Mouse (Mus musculus) midbrain, postnatal 0 days (tissue): ENCODE measurements at regions not wholly inside any gene's neighbourhood (a gene's known extent, or its start where the extent isn't known, plus 50 kb on each side); places are given as distances from the start of the nearest gene placed in this dataset.

Experiments
- ATAC-seq: fragments of 200-750 bp; cut with Nextera tagmentation; 2 replicates; pipeline ENCODE4 v1.8.0; 2017; ENCODE audit warnings: moderate number of reproducible peaks, mild to moderate bottlenecking, moderate TSS enrichment, moderate library complexity; ENCODE audit not compliant: low FRiP score
- DNase-seq: peaks from one replicate; pipeline ENCODE4 v3.0.0-alpha.2; 2015; ENCODE audit warnings: low spot score
- H3K27ac ChIP-seq: fragments of 300-500 bp; sonication (generic); 2 replicates; pipeline ENCODE4 v1.5.1; 2014; ENCODE audit warnings: low read depth, mild to moderate bottlenecking, low read length, mixed read lengths
- H3K27me3 ChIP-seq: fragments of 300-500 bp; sonication (generic); 2 replicates; pipeline ENCODE4 v1.6.1; 2014; ENCODE audit warnings: low read length, control low read depth, mixed read lengths; ENCODE audit not compliant: insufficient read depth
- H3K36me3 ChIP-seq: fragments of 300-500 bp; sonication (generic); 2 replicates; pipeline ENCODE4 v1.6.1; 2014; ENCODE audit warnings: low read length, control low read depth, mixed read lengths; ENCODE audit not compliant: insufficient read depth
- H3K4me1 ChIP-seq: fragments of 300-500 bp; sonication (generic); 2 replicates; pipeline ENCODE4 v1.6.1; 2014; ENCODE audit warnings: mild to moderate bottlenecking, control low read depth, antibody characterized with exemption, low read length, mixed read lengths; ENCODE audit not compliant: insufficient read depth
- H3K4me2 ChIP-seq: fragments of 300-500 bp; sonication (generic); 2 replicates; pipeline ENCODE4 v1.6.1; 2014; ENCODE audit warnings: low read depth, mild to moderate bottlenecking, low read length, mixed read lengths; ENCODE audit not compliant: poor library complexity, severe bottlenecking
- H3K4me3 ChIP-seq: fragments of 300-500 bp; sonication (generic); 2 replicates; pipeline ENCODE4 v1.5.1; 2014; ENCODE audit warnings: low read depth, mild to moderate bottlenecking, low read length, moderate library complexity
- H3K9ac ChIP-seq: fragments of 300-500 bp; sonication (generic); replicated peaks from 2 replicates; pipeline ENCODE4 v1.6.1; 2014; ENCODE audit warnings: mild to moderate bottlenecking, low read length, moderate library complexity, mixed read lengths; ENCODE audit not compliant: poor library complexity, severe bottlenecking
- H3K9me3 ChIP-seq: fragments of 300-500 bp; sonication (generic); 2 replicates; pipeline ENCODE4 v1.6.1; 2016; ENCODE audit warnings: low read length, control low read depth
- CTCF ChIP-seq: IDR thresholded peaks from 2 replicates; pipeline ENCODE4 v1.5.1; 2016; ENCODE audit warnings: antibody characterized with exemption, mild to moderate bottlenecking
- WGBS: fragments of 180-500 bp; shearing (Covaris S2); extraction: QIAGEN DNeasy Blood & Tissue Kit; methylation state at CpG from one replicate; pipeline ENCODE4 v1.1.7; 2014; 5-methylcytosine and 5-hydroxymethylcytosine counted together

DNA sequence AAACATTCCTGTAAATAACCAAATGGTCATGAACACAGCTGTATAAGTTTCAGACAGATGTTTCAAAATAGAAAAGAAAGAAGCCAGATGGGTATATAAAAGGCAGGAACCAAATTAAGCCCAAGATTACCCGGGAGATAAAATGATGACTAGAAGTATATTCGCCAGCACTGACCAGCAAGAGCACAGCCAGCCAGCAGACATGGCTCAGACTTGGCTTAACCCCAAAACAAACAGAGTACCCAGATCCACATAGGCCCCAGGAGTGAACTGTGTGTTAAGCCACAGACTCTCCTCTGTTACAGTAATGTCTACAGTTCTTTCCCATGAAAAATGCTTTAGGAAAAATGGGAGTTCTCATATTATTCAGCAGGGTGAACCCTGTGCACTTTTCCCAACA is 123.2 kb downstream of the Atp6ap1l start:
- ATAC-seq (no peak), DNase-seq (peak; percentile 5)
- Histone ChIP-seq H3K36me3 (no peaks in the 10 kb centered on the region), H3K4me3 (no peak overlapping the region), H3K9me3 (no peaks in the 10 kb centered on the region), H3K27ac (no peak overlapping the region), H3K4me1 (no peaks in the 10 kb centered on the region), H3K27me3 (no peaks in the 10 kb centered on the region), H3K9ac (no peak overlapping the region), H3K4me2 (no peak overlapping the region)
- TF ChIP-seq CTCF: no peak
- 71% methylated on average over 2 of the region's 2 CpGs for WGBS

DNA sequence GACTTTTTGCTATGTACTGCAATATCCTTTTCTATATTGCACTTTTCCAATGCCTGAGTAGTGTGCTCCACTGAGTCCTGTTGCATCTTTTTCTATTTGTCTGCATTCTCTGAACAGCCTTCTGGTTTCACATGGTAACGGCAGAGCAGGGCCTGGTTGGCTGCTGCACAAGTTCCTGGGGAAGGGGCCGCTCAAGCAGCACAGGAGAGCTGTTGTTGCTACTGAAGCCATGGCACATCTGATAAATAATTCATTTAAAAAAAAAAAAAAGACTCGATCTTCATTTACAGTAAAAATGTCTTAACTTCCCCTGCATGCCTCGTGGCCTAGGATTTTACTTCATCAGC is 127.2 kb downstream of the Atp6ap1l start:
- TF ChIP-seq CTCF: no peak
- H3K4me1 ChIP-seq: no peaks in the 10 kb centered on the region
- 53% methylated on average over 4 of the region's 4 CpGs for WGBS
- DNase-seq (peak; percentile 71), ATAC-seq (peak; percentile 85)
- H3K9me3 ChIP-seq: no peaks in the 10 kb centered on the region
- no peaks in the 10 kb centered on the region for H3K36me3 ChIP-seq
- H3K9ac ChIP-seq: no peak overlapping the region
- no peaks in the 10 kb centered on the region for H3K27me3 ChIP-seq
- no peak overlapping the region for H3K4me2 ChIP-seq
- no peak overlapping the region for H3K27ac ChIP-seq
- no peak overlapping the region for H3K4me3 ChIP-seq

DNA sequence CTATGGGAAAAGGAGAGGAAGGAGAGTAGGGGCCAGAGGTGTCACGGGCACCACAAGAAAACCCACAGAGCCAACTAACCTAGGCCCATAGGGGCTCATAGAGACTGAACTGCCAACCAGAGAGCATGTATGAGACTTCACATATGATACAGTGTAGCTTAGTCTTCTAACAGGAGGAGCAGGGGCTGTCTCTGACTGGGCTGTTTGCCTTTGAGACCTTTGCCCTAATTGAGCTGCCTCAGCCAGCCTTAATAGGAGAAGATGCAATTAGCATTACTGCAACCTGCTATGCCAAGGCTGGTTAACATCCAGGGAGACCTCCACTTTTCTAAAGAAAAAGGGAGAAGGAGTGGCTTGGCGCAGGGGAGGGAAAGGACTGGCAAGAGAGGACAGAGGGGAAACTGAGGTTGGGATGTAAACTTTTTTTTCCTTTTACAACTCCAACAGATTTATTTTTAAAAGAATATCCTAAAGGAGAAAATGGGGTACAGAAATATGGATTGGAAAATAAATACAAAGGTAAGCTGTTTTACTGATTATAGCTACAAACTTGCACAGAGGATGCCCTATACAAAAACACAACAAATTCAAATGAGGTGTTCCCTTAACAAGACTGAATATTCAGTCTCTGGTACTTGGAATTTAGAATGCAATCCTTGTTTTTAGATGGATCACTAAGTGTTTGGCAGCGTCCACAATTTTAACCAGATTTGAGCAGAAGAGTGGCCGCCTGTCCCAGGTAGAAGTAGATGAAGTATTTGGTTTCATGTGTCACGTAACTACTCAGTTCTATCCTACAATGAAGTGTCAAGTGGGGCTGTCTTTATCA is 127.8 kb downstream of the Atp6ap1l start:
- H3K9me3 ChIP-seq: no peaks in the 10 kb centered on the region
- ATAC-seq (peak; percentile 10; the same call in 1 of the 2 replicates), DNase-seq (peak; percentile 34)
- no peaks in the 10 kb centered on the region for H3K4me1 ChIP-seq
- 78% methylated on average over 5 of the region's 5 CpGs for WGBS
- no peak overlapping the region for H3K9ac ChIP-seq
- H3K27ac ChIP-seq: no peak overlapping the region
- no peak overlapping the region for H3K4me2 ChIP-seq
- TF ChIP-seq CTCF: no peak
- no peak overlapping the region for H3K4me3 ChIP-seq
- no peaks in the 10 kb centered on the region for H3K27me3 ChIP-seq
- H3K36me3 ChIP-seq: no peaks in the 10 kb centered on the region

- no peak for TF ChIP-seq CTCF
- H3K27me3 ChIP-seq: no peaks in the 10 kb centered on the region
- no peak overlapping the region for H3K27ac ChIP-seq
- WGBS: 80% methylated on average over 2 of the region's 2 CpGs
- no peak overlapping the region for H3K4me3 ChIP-seq
- no peak overlapping the region for H3K4me2 ChIP-seq
- H3K9me3 ChIP-seq: no peaks in the 10 kb centered on the region
- no peak for DNase-seq
- no peaks in the 10 kb centered on the region for H3K4me1 ChIP-seq
- ATAC-seq: no peak
- H3K36me3 ChIP-seq: no peaks in the 10 kb centered on the region
- H3K9ac ChIP-seq: no peak overlapping the region
Measured at GRCm38 (mm10) chr13:90762154-90762553, 143.0 kb downstream of the Atp6ap1l start.

DNA sequence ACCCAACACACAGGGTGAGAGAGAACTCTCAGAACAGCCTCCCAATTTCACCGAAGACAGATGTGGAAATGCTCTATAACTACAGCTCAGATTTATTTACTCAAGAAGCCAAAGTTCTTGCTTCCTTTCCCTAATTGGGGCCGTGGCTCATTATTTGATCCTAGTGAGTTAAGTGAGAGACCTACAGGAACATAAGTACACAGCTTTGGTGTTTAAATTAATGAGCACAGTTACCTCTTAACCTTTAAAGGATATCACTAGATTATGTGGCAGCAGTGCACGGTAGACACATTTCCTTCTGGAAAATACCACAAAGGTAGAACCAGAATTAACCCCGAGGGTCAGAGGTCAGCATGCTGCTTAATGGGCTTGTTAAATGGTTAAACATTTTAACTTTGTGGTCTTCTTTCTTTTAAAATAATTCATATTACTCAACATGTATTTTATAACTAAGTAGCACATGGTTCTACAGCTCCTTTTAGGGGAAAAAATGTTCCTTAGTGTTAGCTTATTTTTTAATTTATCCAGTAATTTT is 144.6 kb downstream of the Atp6ap1l start:
- TF ChIP-seq CTCF: no peak
- ATAC-seq: no peak
- no peaks in the 10 kb centered on the region for H3K27me3 ChIP-seq
- no peak overlapping the region for H3K4me2 ChIP-seq
- no peaks in the 10 kb centered on the region for H3K9me3 ChIP-seq
- no peak overlapping the region for H3K27ac ChIP-seq
- H3K36me3 ChIP-seq: no peaks in the 10 kb centered on the region
- no peaks in the 10 kb centered on the region for H3K4me1 ChIP-seq
- no peak overlapping the region for H3K4me3 ChIP-seq
- 84% methylated on average over 4 of the region's 4 CpGs for WGBS
- H3K9ac ChIP-seq: no peak overlapping the region
- DNase-seq: no peak

DNA sequence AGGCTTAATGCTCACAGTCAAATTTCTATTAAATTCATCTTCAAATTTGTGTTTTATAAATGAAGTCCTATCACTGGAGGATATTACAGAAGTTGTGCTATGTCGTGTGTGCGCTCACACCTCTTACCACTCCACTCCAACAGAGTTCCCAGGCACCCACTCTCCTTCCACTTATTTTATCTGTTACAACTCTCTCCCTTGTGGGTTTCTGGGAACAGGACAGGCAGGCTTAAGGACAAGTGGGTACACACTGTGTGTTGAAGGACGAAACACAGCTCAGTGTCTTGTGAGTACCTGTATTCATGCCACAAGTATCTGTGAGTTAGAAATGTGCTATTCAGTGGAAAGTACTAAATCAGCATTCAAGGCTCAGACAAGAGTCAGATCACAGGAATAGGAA is 150.7 kb downstream of the Atp6ap1l start:
- DNase-seq: no peak
- WGBS: 81% methylated on average over 3 of the region's 3 CpGs

More for the DNA sequence above, 150.7 kb downstream of the Atp6ap1l start:
- Histone ChIP-seq H3K4me2 (no peak overlapping the region), H3K27ac (no peak overlapping the region), H3K36me3 (no peaks in the 10 kb centered on the region), H3K4me3 (no peak overlapping the region), H3K27me3 (no peaks in the 10 kb centered on the region), H3K9me3 (no peaks in the 10 kb centered on the region), H3K9ac (no peak overlapping the region), H3K4me1 (no peaks in the 10 kb centered on the region)
- no peak for TF ChIP-seq CTCF
- no peak for ATAC-seq
